Mouse (Mus musculus): ENCODE results near the gene Vrk2.

DNA sequence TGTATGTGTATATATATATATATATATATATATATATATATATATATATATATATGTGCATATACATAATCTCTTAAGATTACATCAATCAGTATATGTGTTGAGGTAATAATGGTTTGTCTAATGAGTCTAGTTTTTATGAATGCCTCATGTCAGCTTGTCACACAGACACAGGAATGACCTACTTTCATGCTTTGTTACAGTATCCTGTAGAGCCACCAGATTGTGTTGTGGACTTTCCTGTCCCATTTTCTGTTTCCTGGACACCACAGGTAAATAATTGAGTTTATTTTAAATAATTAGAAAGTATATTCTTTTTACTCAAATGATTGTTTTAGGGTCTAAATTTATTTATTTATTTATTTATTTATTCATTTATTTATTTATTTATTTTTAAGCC is 159.6 kb downstream of the Vrk2 start:
- TF ChIP-seq CTCF (IDR thresholded peaks at IDR 0.05; ENCODE audit: low read depth, low read length) (no peak), POLR2A (IDR thresholded peaks at IDR 0.05; ENCODE audit: borderline replicate concordance, low read depth, low read length) (no peak)

Data from bone marrow macrophage, adult 2 months (primary cell).